ENCODE assay signal across 25 mouse cellular contexts in the genomic region with DNA sequence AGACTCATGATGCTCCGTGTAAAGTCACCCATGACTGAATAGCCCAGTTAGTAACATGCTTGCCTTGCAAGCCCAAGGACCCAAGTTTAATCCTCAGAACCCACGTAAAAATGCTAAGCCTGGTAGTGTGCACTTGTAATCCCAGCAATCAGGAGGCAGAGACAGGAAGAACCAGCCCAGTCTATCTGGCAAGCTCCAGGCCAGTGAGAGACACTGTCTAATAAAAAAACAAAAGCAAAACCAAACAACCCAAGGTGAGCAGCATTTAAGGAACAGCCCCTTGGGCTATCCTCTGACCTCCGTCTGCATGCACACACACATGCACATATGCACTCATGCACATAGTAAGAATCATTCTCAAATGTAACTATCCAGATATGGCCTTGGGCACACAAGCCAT. TPM values are rescaled to one million over a fixed set of nuclear protein-coding genes. Genes with fewer than 3 reads are reported as not detected.
"Had no signal": no experiment of that assay in that cellular context is flagged by ENCODE, and none has a peak within 500 bp of the region (broad histone marks: within the 10 kb centered on the region; RNA-seq: fewer than 3 reads in every experiment).

No protein-coding gene starts in this region.

- H3K4me3 ChIP-seq: limb, embryonic 12.5 days; limb, embryonic 15.5 days; midbrain, embryonic 10.5 days; midbrain, embryonic 13.5 days; myocyte; neural tube, embryonic 13.5 days; stomach, embryonic 15.5 days had no signal

- H3K27ac ChIP-seq: limb, embryonic 12.5 days; limb, embryonic 15.5 days; liver, embryonic 14.5 days; macrophage; midbrain, embryonic 10.5 days; midbrain, embryonic 13.5 days; neural tube, embryonic 13.5 days; stomach, embryonic 15.5 days had no signal

- H3K36me3 ChIP-seq: limb, embryonic 12.5 days; limb, embryonic 15.5 days; midbrain, embryonic 10.5 days; midbrain, embryonic 13.5 days; neural tube, embryonic 13.5 days; stomach, embryonic 15.5 days had no signal

- H3K4me1 ChIP-seq: limb, embryonic 12.5 days; limb, embryonic 15.5 days; megakaryocyte, embryonic 14.5 days; midbrain, embryonic 10.5 days; midbrain, embryonic 13.5 days; neural tube, embryonic 13.5 days; stomach, embryonic 15.5 days had no signal

- DNase-seq: kidney, adult 2 months; kidney, postnatal 36 days; left cerebral cortex, postnatal 4 days; lung, embryonic 14.5 days; right cerebral cortex, postnatal 14 days had no signal

- ATAC-seq: liver, postnatal 0 days; lung, postnatal 0 days; midbrain, embryonic 16.5 days had no signal

- H3K4me2 ChIP-seq: limb, embryonic 12.5 days; limb, embryonic 15.5 days; liver, embryonic 11.5 days; lung, embryonic 14.5 days; midbrain, embryonic 13.5 days; neural tube, embryonic 13.5 days; stomach, embryonic 15.5 days had no signal

- H3K27me3 ChIP-seq: limb, embryonic 12.5 days; limb, embryonic 15.5 days; megakaryocyte, embryonic 14.5 days; midbrain, embryonic 13.5 days; neural tube, embryonic 13.5 days; stomach, embryonic 15.5 days had no signal

- H3K9ac ChIP-seq: limb, embryonic 12.5 days; limb, embryonic 15.5 days; liver, embryonic 14.5 days; liver, postnatal 0 days; lung, embryonic 14.5 days; midbrain, embryonic 13.5 days; neural tube, embryonic 13.5 days; stomach, embryonic 15.5 days had no signal

RNA-seq across cellular contexts. Expression of gene Ugt1a1, which starts 17.8 kb away (rescaled TPM):
- total RNA-seq: layer of hippocampus, adult 18-20 months; layer of hippocampus, postnatal 14 days had no signal
- polyA plus RNA-seq: limb, embryonic 12.5 days; liver, embryonic 11.5 days; lung, embryonic 14.5 days; macrophage; midbrain, embryonic 10.5 days; midbrain, embryonic 13.5 days; midbrain, embryonic 16.5 days; myocyte; neural tube, embryonic 13.5 days had no signal

RNA-seq across cellular contexts. Expression of gene Dnajb3, which starts 24.0 kb away (rescaled TPM):
- total RNA-seq: monocyte, adult 5-6 weeks; neutrophil, adult 5-6 weeks had no signal
- polyA plus RNA-seq: macrophage, myocyte had no signal

RNA-seq across cellular contexts. Expression of gene Ugt1a2, which starts 29.2 kb away (rescaled TPM):
- total RNA-seq: layer of hippocampus, adult 18-20 months; layer of hippocampus, postnatal 14 days; left cerebral cortex, adult 8-10 months; left cerebral cortex, postnatal 14 days had no signal
- polyA plus RNA-seq: limb, embryonic 12.5 days; limb, embryonic 15.5 days; liver, embryonic 11.5 days; liver, postnatal 0 days; lung, embryonic 14.5 days; midbrain, embryonic 10.5 days; midbrain, embryonic 16.5 days; neural tube, embryonic 13.5 days had no signal
